Mouse (Mus musculus): ENCODE measurements around the gene Ifna13.
A peak's percentile ranks its signal among the peaks of the same experiment; 100 is the strongest.

Ifna13 gene

GRCm38 (mm10) chr4:88644359-88644758, at the start of gene Ifna13:
Gene Ifna13, minus strand, starts transcription at chr4:88644459.
- no peak for DNase-seq

GRCm38 (mm10) chr4:88693392-88693791, 49.1 kb upstream of the Ifna13 start:
- no peak for DNase-seq

- DNase-seq = no peak
These were observed 48.3 kb upstream of the Ifna13 start for GRCm38 (mm10) chr4:88692537-88692936.

GRCm38 (mm10) chr4:88691259-88691658, 47.0 kb upstream of the Ifna13 start, which contains the start of gene Ifnab:
Gene Ifnab, minus strand, starts transcription at chr4:88691359.
- no peak for DNase-seq

- DNase-seq = no peak
These were observed 39.6 kb upstream of the Ifna13 start, which contains the start of gene Ifna2 for GRCm38 (mm10) chr4:88683812-88684211. Gene Ifna2, minus strand, starts transcription at chr4:88683912.

GRCm38 (mm10) chr4:88681353-88681752, 37.1 kb upstream of the Ifna13 start:
- no peak for DNase-seq

- no peak for DNase-seq
These were observed 36.1 kb upstream of the Ifna13 start for GRCm38 (mm10) chr4:88680362-88680761.

GRCm38 (mm10) chr4:88676824-88677223, 32.6 kb upstream of the Ifna13 start, which contains the start of gene Ifna16:
Gene Ifna16, minus strand, starts transcription at chr4:88676924.
- no peak for DNase-seq

- DNase-seq = no peak
These were observed 11.2 kb upstream of the Ifna13 start for GRCm38 (mm10) chr4:88655461-88655860.

- no peak for DNase-seq
These were observed 9.4 kb upstream of the Ifna13 start for GRCm38 (mm10) chr4:88653644-88654043.

- no peak for DNase-seq
These were observed 1.7 kb downstream of the Ifna13 start for GRCm38 (mm10) chr4:88642526-88642925.

GRCm38 (mm10) chr4:88641077-88641831, 3.0 kb downstream of the Ifna13 start:
- DNase-seq = peak; percentile 80

- DNase-seq = no peak
These were observed 3.6 kb downstream of the Ifna13 start for GRCm38 (mm10) chr4:88640704-88641076.

- no peak for DNase-seq
These were observed 9.9 kb downstream of the Ifna13 start, which contains the start of gene C87499 for GRCm38 (mm10) chr4:88634311-88634710. Gene C87499, minus strand, starts transcription at chr4:88634411.

GRCm38 (mm10) chr4:88603276-88603675, 41.0 kb downstream of the Ifna13 start, which contains the start of gene Ifna12:
Gene Ifna12, minus strand, starts transcription at chr4:88603376.
- DNase-seq = no peak
